Comparison of ENCODE assay signal across 8 mouse cellular contexts in the genomic region with DNA sequence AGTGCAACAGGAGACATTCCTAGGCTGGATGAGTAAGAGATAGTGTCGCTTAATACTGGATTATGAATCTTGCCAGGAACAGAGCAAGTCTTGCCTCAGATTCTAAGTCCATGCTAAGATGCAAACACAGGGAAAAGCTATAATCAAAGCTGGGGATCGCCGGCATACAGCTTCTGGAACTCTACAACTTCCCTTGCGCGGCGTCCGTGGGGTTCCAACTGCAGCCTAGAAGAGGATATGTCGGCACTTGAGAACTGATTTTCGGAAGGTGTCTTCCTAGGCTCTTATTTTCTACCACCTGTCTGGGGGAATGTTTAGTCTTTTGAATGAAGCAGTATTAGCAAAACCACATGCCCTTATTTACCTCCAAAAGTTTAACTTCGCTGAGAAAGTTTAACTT. TPM values are rescaled to one million over a fixed set of nuclear protein-coding genes. Genes with fewer than 3 reads are reported as not detected.
DNase-seq lines count a peak whose midpoint lies in the region; ATAC-seq and TF ChIP-seq lines count a peak whose summit lies in the region.

No protein-coding gene starts in this region.

- H3K4me2 ChIP-seq in hindbrain, postnatal 0 days (ENCODE audit: low read depth, low read length): peak overlapping the region; percentile 67

- H3K4me3 ChIP-seq in gastrocnemius, adult 2 months: peak overlapping the region; percentile 97
- peak overlapping the region; percentile 92 for H3K4me3 ChIP-seq in embryonic facial prominence, embryonic 10.5 days
- peak overlapping the region; percentile 73 for H3K4me3 ChIP-seq in hindbrain, postnatal 0 days (ENCODE audit: low read length)
- peak overlapping the region; percentile 96 for H3K4me3 ChIP-seq in macrophage (ENCODE audit: inconsistent target)

- peak overlapping the region; percentile 62; the same call in 1 of the 2 replicates for H3K9ac ChIP-seq in hindbrain, postnatal 0 days (replicated peaks; ENCODE audit: low read length)

- intact Hi-C loops in gastrocnemius, adult 2 months (cut with DNase I): loop anchor here (2.0 kb wide), 1 partner anchor 41 kb away; a partner anchor contains a TSS
- intact Hi-C loops in gastrocnemius, postnatal 14 days (cut with DNase I; ENCODE audit: low total_unique reads): no loop called here

- no peak for TF ChIP-seq CTCF in gastrocnemius, adult 2 months (IDR thresholded peaks at IDR 0.05)
- no peak for TF ChIP-seq CTCF in hindbrain, postnatal 0 days (IDR thresholded peaks at IDR 0.05; ENCODE audit: low read depth)

- H3K9me3 ChIP-seq in embryonic facial prominence, embryonic 10.5 days: no peaks in the 10 kb centered on the region
- no peaks in the 10 kb centered on the region for H3K9me3 ChIP-seq in hindbrain, postnatal 0 days (ENCODE audit: low read length)

- 0 out of 2 replicates have a peak, but pooled peaks cover 4% of the 10 kb centered on the region for H3K27me3 ChIP-seq in embryonic facial prominence, embryonic 10.5 days (replicated peaks; ENCODE audit: low read depth, poor library complexity, severe bottlenecking)
- no peaks in the 10 kb centered on the region for H3K27me3 ChIP-seq in hindbrain, postnatal 0 days (ENCODE audit: insufficient read depth, low read length)

- H3K4me1 ChIP-seq in embryonic facial prominence, embryonic 10.5 days: peaks cover 24% of the 10 kb centered on the region
- H3K4me1 ChIP-seq in hindbrain, postnatal 0 days (ENCODE audit: insufficient read depth, low read length): peaks cover 5% of the 10 kb centered on the region; the same call in 1 of the 2 replicates

- peak overlapping the region; percentile 99 for H3K27ac ChIP-seq in gastrocnemius, adult 2 months
- H3K27ac ChIP-seq in embryonic facial prominence, embryonic 10.5 days (replicated peaks): no peak overlapping the region
- H3K27ac ChIP-seq in hindbrain, postnatal 0 days: peak overlapping the region; percentile 86
- H3K27ac ChIP-seq in macrophage: no peak overlapping the region

- peaks cover 32% of the 10 kb centered on the region for H3K79me2 ChIP-seq in macrophage (ENCODE audit: inconsistent target)

- H3K36me3 ChIP-seq in embryonic facial prominence, embryonic 10.5 days (replicated peaks): peaks cover 3% of the 10 kb centered on the region
- no peaks in the 10 kb centered on the region for H3K36me3 ChIP-seq in hindbrain, postnatal 0 days (ENCODE audit: insufficient read depth, low read length)
- no peaks in the 10 kb centered on the region for H3K36me3 ChIP-seq in macrophage (ENCODE audit: inconsistent target)

- 48% methylated on average over 10 of the region's 10 CpGs for WGBS in embryonic facial prominence, embryonic 10.5 days
- WGBS in hindbrain, postnatal 0 days: 52% methylated on average over 10 of the region's 10 CpGs
- WGBS in macrophage (ENCODE audit: missing documents): 69% methylated on average over 10 of the region's 10 CpGs

- DNase-seq in gastrocnemius, adult 2 months: no peak
- DNase-seq in gastrocnemius, postnatal 14 days: no peak
- no peak for DNase-seq in embryonic facial prominence, embryonic 10.5 days (ENCODE audit: low spot score)
- DNase-seq in hindbrain, postnatal 0 days (ENCODE audit: low spot score): no peak
- no peak for DNase-seq in layer of hippocampus, adult 8-10 months (ENCODE audit: low spot score in 2 of 2)
- no peak for DNase-seq in layer of hippocampus, adult 18-20 months (ENCODE audit: low spot score in 2 of 2)
- no peak for DNase-seq in cerebellum, adult 8-10 months

- no peak for ATAC-seq in hindbrain, postnatal 0 days

RNA-seq across cellular contexts. Expression of a gene that starts 0.9 kb away (rescaled TPM):
- total RNA-seq in gastrocnemius, adult 2 months (2021): 100 to 1,000 TPM in 1 of 2 experiments, 10 to 100 TPM in 1; 93.1 to 128 TPM
- total RNA-seq in gastrocnemius, postnatal 14 days (2021): 10 to 100 TPM; 43.2 to 55.1 TPM
- 16.0 and 18.2 TPM in 2 replicates for polyA plus RNA-seq in embryonic facial prominence, embryonic 10.5 days (2016; fragmentation: Nextera tagmentation; extraction: Ambion mirVana)
- 37.5 and 47.2 TPM in 2 replicates for total RNA-seq in hindbrain, postnatal 0 days (2014; rRNA removed)
- polyA plus RNA-seq in hindbrain, postnatal 0 days (2015; fragmentation: Nextera tagmentation; extraction: Ambion mirVana): 46.5 and 52.1 TPM in 2 replicates
- total RNA-seq in macrophage (2018; cell fraction: chromatin; rRNA removed): 10 to 100 TPM in 20 of 26 experiments, 1 to 10 TPM in 6; 6.7 to 25.9 (median 14.2) TPM
- total RNA-seq in macrophage (2018; cell fraction: cytosol; rRNA removed): 10 to 100 TPM in 18 of 26 experiments, 1 to 10 TPM in 8; 8.1 to 17.0 (median 10.9) TPM
- 10 to 100 TPM in 16 of 26 experiments, 1 to 10 TPM in 10; 6.1 to 23.5 (median 11.2) TPM for total RNA-seq in macrophage (2018; cell fraction: nucleus; rRNA removed)
- polyA plus RNA-seq in macrophage (2018): 10.7 to 14.2 TPM (median 13.8 TPM) in 3 replicates
- total RNA-seq in layer of hippocampus, adult 8-10 months (2022): 10 to 100 TPM; 55.6 to 61.6 (median 58.2) TPM
- total RNA-seq in layer of hippocampus, adult 18-20 months (2021): 10 to 100 TPM; 58.8 to 59.6 TPM

RNA-seq across cellular contexts. Expression of a gene that starts 1.3 kb away (rescaled TPM):
- total RNA-seq in gastrocnemius, adult 2 months (2021): 10 to 100 TPM in 1 of 2 experiments, 1 to 10 TPM in 1; 10.0 to 10.7 TPM
- total RNA-seq in gastrocnemius, postnatal 14 days (2021): 1 to 10 TPM; 6.3 to 6.4 TPM
- 28.4 and 28.6 TPM in 2 replicates for polyA plus RNA-seq in embryonic facial prominence, embryonic 10.5 days (2016; fragmentation: Nextera tagmentation; extraction: Ambion mirVana)
- total RNA-seq in hindbrain, postnatal 0 days (2014; rRNA removed): 23.1 and 23.5 TPM in 2 replicates
- 20.4 and 25.2 TPM in 2 replicates for polyA plus RNA-seq in hindbrain, postnatal 0 days (2015; fragmentation: Nextera tagmentation; extraction: Ambion mirVana)
- total RNA-seq in macrophage (2018; cell fraction: chromatin; rRNA removed): 10 to 100 TPM in 17 of 26 experiments, 1 to 10 TPM in 9; 5.6 to 17.8 (median 12.0) TPM
- 1 to 10 TPM; 2.7 to 8.5 (median 7.3) TPM for total RNA-seq in macrophage (2018; cell fraction: cytosol; rRNA removed)
- 10 to 100 TPM in 14 of 26 experiments, 1 to 10 TPM in 12; 5.5 to 17.8 (median 10.6) TPM for total RNA-seq in macrophage (2018; cell fraction: nucleus; rRNA removed)
- 5.6 to 8.0 TPM (median 5.9 TPM) in 3 replicates for polyA plus RNA-seq in macrophage (2018)
- 10 to 100 TPM; 21.9 to 31.9 (median 26.3) TPM for total RNA-seq in layer of hippocampus, adult 8-10 months (2022)
- 10 to 100 TPM; 26.8 to 28.6 TPM for total RNA-seq in layer of hippocampus, adult 18-20 months (2021)

RNA-seq across cellular contexts. Expression of a gene that starts 32.9 kb away (rescaled TPM):
- total RNA-seq in gastrocnemius, adult 2 months (2021): 10 to 100 TPM in 1 of 2 experiments, 1 to 10 TPM in 1; 8.5 to 10.8 TPM
- total RNA-seq in gastrocnemius, postnatal 14 days (2021): 1 to 10 TPM; 5.4 to 5.8 TPM
- polyA plus RNA-seq in embryonic facial prominence, embryonic 10.5 days (2016; fragmentation: Nextera tagmentation; extraction: Ambion mirVana): 23.3 and 24.6 TPM in 2 replicates
- total RNA-seq in hindbrain, postnatal 0 days (2014; rRNA removed): 3.2 and 7.4 TPM in 2 replicates
- polyA plus RNA-seq in hindbrain, postnatal 0 days (2015; fragmentation: Nextera tagmentation; extraction: Ambion mirVana): 20.1 and 21.3 TPM in 2 replicates
- 10 to 100 TPM in 10 of 26 experiments, 1 to 10 TPM in 16; 1.7 to 21.8 (median 6.9) TPM for total RNA-seq in macrophage (2018; cell fraction: chromatin; rRNA removed)
- total RNA-seq in macrophage (2018; cell fraction: cytosol; rRNA removed): 10 to 100 TPM in 13 of 26 experiments, 1 to 10 TPM in 13; 2.8 to 13.9 (median 10.2) TPM
- total RNA-seq in macrophage (2018; cell fraction: nucleus; rRNA removed): 10 to 100 TPM in 13 of 26 experiments, 1 to 10 TPM in 13; 3.1 to 36.5 (median 10.9) TPM
- 12.8 to 14.4 TPM (median 13.1 TPM) in 3 replicates for polyA plus RNA-seq in macrophage (2018)
- 10 to 100 TPM in 3 of 4 experiments, 1 to 10 TPM in 1; 9.1 to 16.9 (median 13.8) TPM for total RNA-seq in layer of hippocampus, adult 8-10 months (2022)
- total RNA-seq in layer of hippocampus, adult 18-20 months (2021): 10 to 100 TPM; 12.5 to 15.3 TPM

RNA-seq across cellular contexts. Expression of a gene that starts 41.0 kb away (rescaled TPM):
- 1 to 10 TPM; 1.0 to 1.6 TPM for total RNA-seq in gastrocnemius, adult 2 months (2021)
- 1 to 10 TPM; 1.1 to 1.2 TPM for total RNA-seq in gastrocnemius, postnatal 14 days (2021)
- polyA plus RNA-seq in embryonic facial prominence, embryonic 10.5 days (2016; fragmentation: Nextera tagmentation; extraction: Ambion mirVana): 0.49 and 0.80 TPM in 2 replicates
- 2.2 and 2.4 TPM in 2 replicates for total RNA-seq in hindbrain, postnatal 0 days (2014; rRNA removed)
- 2.1 and 2.3 TPM in 2 replicates for polyA plus RNA-seq in hindbrain, postnatal 0 days (2015; fragmentation: Nextera tagmentation; extraction: Ambion mirVana)
- 10 to 100 TPM in 1 of 26 experiments, 1 to 10 TPM in 16, under 1 TPM in 2, not detected in 7; 0.62 to 10.1 (median 2.2) TPM for total RNA-seq in macrophage (2018; cell fraction: chromatin; rRNA removed)
- under 1 TPM in 22 of 26 experiments, not detected in 4; 0.05 to 0.90 (median 0.24) TPM for total RNA-seq in macrophage (2018; cell fraction: cytosol; rRNA removed)
- 1 to 10 TPM in 10 of 26 experiments, under 1 TPM in 8, not detected in 8; 0.38 to 4.0 (median 1.2) TPM for total RNA-seq in macrophage (2018; cell fraction: nucleus; rRNA removed)
- 0.14 to 1.1 TPM (median 0.17 TPM) in 3 replicates for polyA plus RNA-seq in macrophage (2018)
- total RNA-seq in layer of hippocampus, adult 8-10 months (2022): 10 to 100 TPM in 2 of 4 experiments, 1 to 10 TPM in 2; 8.3 to 12.7 (median 10.7) TPM
- 10 to 100 TPM in 1 of 2 experiments, 1 to 10 TPM in 1; 8.4 to 10.1 TPM for total RNA-seq in layer of hippocampus, adult 18-20 months (2021)

RNA-seq across cellular contexts. Expression of a gene that starts 41.1 kb away (rescaled TPM):
- 10 to 100 TPM; 12.2 to 14.4 TPM for total RNA-seq in gastrocnemius, adult 2 months (2021)
- total RNA-seq in gastrocnemius, postnatal 14 days (2021): 1 to 10 TPM; 7.5 to 8.9 TPM
- 8.1 and 10.0 TPM in 2 replicates for polyA plus RNA-seq in embryonic facial prominence, embryonic 10.5 days (2016; fragmentation: Nextera tagmentation; extraction: Ambion mirVana)
- 15.6 and 20.8 TPM in 2 replicates for total RNA-seq in hindbrain, postnatal 0 days (2014; rRNA removed)
- polyA plus RNA-seq in hindbrain, postnatal 0 days (2015; fragmentation: Nextera tagmentation; extraction: Ambion mirVana): 13.2 and 13.4 TPM in 2 replicates
- 1 to 10 TPM in 25 of 26 experiments, under 1 TPM in 1; 0.29 to 8.1 (median 2.5) TPM for total RNA-seq in macrophage (2018; cell fraction: chromatin; rRNA removed)
- 1 to 10 TPM; 3.2 to 8.3 (median 5.4) TPM for total RNA-seq in macrophage (2018; cell fraction: cytosol; rRNA removed)
- total RNA-seq in macrophage (2018; cell fraction: nucleus; rRNA removed): 10 to 100 TPM in 2 of 26 experiments, 1 to 10 TPM in 24; 1.3 to 11.5 (median 5.3) TPM
- 5.9 to 7.3 TPM (median 5.9 TPM) in 3 replicates for polyA plus RNA-seq in macrophage (2018)
- total RNA-seq in layer of hippocampus, adult 8-10 months (2022): 10 to 100 TPM; 25.2 to 30.4 (median 29.1) TPM
- total RNA-seq in layer of hippocampus, adult 18-20 months (2021): 10 to 100 TPM; 21.5 to 26.1 TPM

Comparison
In these comparisons a context has a peak if more than half of its experiments do, and no peak if none do; other contexts are left out.
1. H3K27ac ChIP-seq: peak in gastrocnemius, adult 2 months (single experiment) and hindbrain, postnatal 0 days (single experiment); none in embryonic facial prominence, embryonic 10.5 days (single experiment) and macrophage (single experiment).
2. Peak in every context shown above with its lines, with median percentiles within 50 percentile points of each other: H3K4me3 ChIP-seq.